Mouse (Mus musculus) liver, adult 2 months (tissue): ENCODE data around the gene Fcmr. TPM values are rescaled to one million over a fixed set of nuclear protein-coding genes. Genes with fewer than 3 reads are reported as not detected.

Experiments
- DNase-seq: peaks from one replicate; pipeline ENCODE4 v3.0.0-alpha.2; 2011; ENCODE audit warnings: low read depth, low spot score; ENCODE audit errors: extremely low read depth
- H3K27ac ChIP-seq: fragments of 200-500 bp; replicated peaks from 2 replicates; pipeline ENCODE4 v1.5.1; 2012; ENCODE audit warnings: low read depth, mild to moderate bottlenecking, control low read depth, inconsistent platforms, low read length; ENCODE audit not compliant: insufficient read depth
- H3K27me3 ChIP-seq: fragments of 200-500 bp; 2 replicates; pipeline ENCODE4 v1.6.1; 2012; ENCODE audit warnings: mild to moderate bottlenecking, moderate library complexity, low read length, inconsistent platforms; ENCODE audit not compliant: control insufficient read depth, insufficient read depth
- H3K36me3 ChIP-seq: fragments of 200-500 bp; 2 replicates; pipeline ENCODE4 v1.6.1; 2012; ENCODE audit warnings: low read length, inconsistent platforms; ENCODE audit not compliant: control insufficient read depth, insufficient read depth
- H3K4me1 ChIP-seq: fragments of 200-500 bp; 2 replicates; pipeline ENCODE4 v1.6.1; 2011; ENCODE audit warnings: low read length; ENCODE audit not compliant: control insufficient read depth, insufficient read depth
- H3K4me3 ChIP-seq: fragments of 200-500 bp; 2 replicates; pipeline ENCODE4 v1.5.1; 2011; ENCODE audit warnings: low read depth, mild to moderate bottlenecking, control low read depth, low read length, moderate library complexity; ENCODE audit not compliant: insufficient read depth
- H3K79me2 ChIP-seq: fragments of 200-500 bp; 2 replicates; pipeline ENCODE4 v1.6.1; 2012; ENCODE audit warnings: inconsistent platforms, mild to moderate bottlenecking, low read length, moderate library complexity; ENCODE audit not compliant: control insufficient read depth, insufficient read depth
- H3K9ac ChIP-seq: fragments of 200-500 bp; 2 replicates; pipeline ENCODE4 v1.6.1; 2012; ENCODE audit warnings: low read depth, mild to moderate bottlenecking, control low read depth, inconsistent platforms, low read length
- CTCF ChIP-seq: fragments of 200-500 bp; IDR thresholded peaks from 2 replicates; pipeline ENCODE4 v1.5.1; 2011; ENCODE audit warnings: low read depth, low read length, control low read depth
- POLR2A ChIP-seq: fragments of 200-500 bp; IDR thresholded peaks from 2 replicates; pipeline ENCODE4 v1.6.1; 2011; ENCODE audit warnings: low read length, control low read depth; ENCODE audit not compliant: insufficient read depth; ENCODE audit errors: extremely low read depth
- WGBS: fragments of 180-500 bp; shearing (Covaris S2); methylation state at CpG from one replicate; pipeline ENCODE4 v1.1.7; 2018; 5-methylcytosine and 5-hydroxymethylcytosine counted together
- polyA plus RNA-seq: library from polyadenylated mRNA; depleted of rRNA; stranded (reverse); fragments of >200 nt; gene quantifications from 2 replicates; pipeline ENCODE4 v1.2.3, GENCODE M21; 2012
- total RNA-seq: library from RNA; depleted of rRNA; stranded (reverse); fragments of >200 nt; gene quantifications from 2 replicates; pipeline ENCODE4 v1.2.3, GENCODE M21; 2014

The Fcmr gene
- total and polyA plus RNA-seq, 2 experiments = 0.09 to 2.6 TPM

GRCm38 (mm10) chr1:130826448-130826847 lies 39.0 kb upstream of the Fcmr start, which contains the start of gene Pigr:
Gene Pigr (plus strand): TSS chr1:130826684.
- Histone ChIP-seq H3K79me2 (peaks cover 17% of the 10 kb centered on the region), H3K27me3 (no peaks in the 10 kb centered on the region), H3K36me3 (no peaks in the 10 kb centered on the region), H3K4me3 (peak within 1 kb of the TSS; percentile 72), H3K9ac (peak within 1 kb of the TSS; percentile 83), H3K27ac (peak within 1 kb of the TSS; percentile 96), H3K4me1 (peaks cover 36% of the 10 kb centered on the region)
- no peak for TF ChIP-seq CTCF
- TF ChIP-seq POLR2A = no peak
- DNase-seq = peak; percentile 89
- WGBS = 57% methylated on average over 5 of the region's 5 CpGs

GRCm38 (mm10) chr1:130828656-130829055 lies 36.8 kb upstream of the Fcmr start:
- 25% methylated on average over 4 of the region's 4 CpGs for WGBS
- peak overlapping the region; percentile 26 for H3K27ac ChIP-seq
- DNase-seq = peak; percentile 93

GRCm38 (mm10) chr1:130829906-130830830 lies 35.3 kb upstream of the Fcmr start:
- WGBS = 59% methylated on average over 8 of the region's 8 CpGs
- no peak for TF ChIP-seq POLR2A
- no peak for TF ChIP-seq CTCF
- peak; percentile 72 for DNase-seq
- peaks cover 37% of the 10 kb centered on the region for H3K4me1 ChIP-seq
- peak overlapping the region; percentile 73 for H3K27ac ChIP-seq
- no peak overlapping the region for H3K4me3 ChIP-seq
- no peaks in the 10 kb centered on the region for H3K27me3 ChIP-seq
- no peaks in the 10 kb centered on the region for H3K36me3 ChIP-seq
- peaks cover 17% of the 10 kb centered on the region for H3K79me2 ChIP-seq
- no peak overlapping the region for H3K9ac ChIP-seq

More at GRCm38 (mm10) chr1:130828656-130829055, 36.8 kb upstream of the Fcmr start:
- no peak overlapping the region for H3K4me3 ChIP-seq
- H3K36me3 ChIP-seq = no peaks in the 10 kb centered on the region
- H3K4me1 ChIP-seq = peaks cover 38% of the 10 kb centered on the region
- no peak for TF ChIP-seq POLR2A
- no peak for TF ChIP-seq CTCF
- peak overlapping the region; percentile 3; the same call in 1 of the 2 replicates for H3K9ac ChIP-seq
- H3K79me2 ChIP-seq = peaks cover 17% of the 10 kb centered on the region
- H3K27me3 ChIP-seq = no peaks in the 10 kb centered on the region

GRCm38 (mm10) chr1:130832230-130833149 lies 33.0 kb upstream of the Fcmr start:
- Histone ChIP-seq H3K9ac (no peak overlapping the region), H3K27ac (peak overlapping the region; percentile 73)
- peak; percentile 94 for DNase-seq

GRCm38 (mm10) chr1:130835161-130835936 lies 30.1 kb upstream of the Fcmr start:
- H3K4me3 ChIP-seq = no peak overlapping the region
- H3K27me3 ChIP-seq = no peaks in the 10 kb centered on the region
- peak overlapping the region; percentile 94 for H3K27ac ChIP-seq
- peak; percentile 98 for DNase-seq
- peaks cover 2% of the 10 kb centered on the region; the same call in 1 of the 2 replicates for H3K36me3 ChIP-seq
- TF ChIP-seq POLR2A (no peak), CTCF (no peak)
- 19% methylated on average over 6 of the region's 6 CpGs for WGBS
- peak overlapping the region; percentile 46; the same call in 1 of the 2 replicates for H3K9ac ChIP-seq
- H3K4me1 ChIP-seq = peaks cover 36% of the 10 kb centered on the region
- no peaks in the 10 kb centered on the region for H3K79me2 ChIP-seq

More at GRCm38 (mm10) chr1:130832230-130833149, 33.0 kb upstream of the Fcmr start:
- peaks cover 2% of the 10 kb centered on the region; the same call in 1 of the 2 replicates for H3K36me3 ChIP-seq
- no peaks in the 10 kb centered on the region for H3K27me3 ChIP-seq
- TF ChIP-seq CTCF = no peak
- TF ChIP-seq POLR2A = no peak
- H3K4me1 ChIP-seq = peaks cover 35% of the 10 kb centered on the region
- H3K79me2 ChIP-seq = peaks cover 9% of the 10 kb centered on the region
- H3K4me3 ChIP-seq = no peak overlapping the region
- 30% methylated on average over 5 of the region's 5 CpGs for WGBS
